Mouse (Mus musculus) testis, adult 2 months (tissue): ENCODE measurements around the gene Inpp5f. TPM values are rescaled to one million over a fixed set of nuclear protein-coding genes. Genes with fewer than 3 reads are reported as not detected.
A peak's percentile ranks its signal among the peaks of the same experiment; 100 is the strongest.
"Not testable (repeated sequence)": the region's sequence is repeated elsewhere in the genome, so short reads cannot be mapped to it uniquely, and the experiment has no call there.

Experiments used
- H3K27ac ChIP-seq: fragments of 200-500 bp; 2 replicates; pipeline ENCODE4 v1.5.1; 2012; ENCODE audit warnings: low read depth, low read length; ENCODE audit not compliant: control insufficient read depth, insufficient read depth
- H3K27me3 ChIP-seq: fragments of 200-500 bp; 2 replicates; pipeline ENCODE4 v1.6.1; 2012; ENCODE audit warnings: mild to moderate bottlenecking, low read length, moderate library complexity; ENCODE audit not compliant: control insufficient read depth, insufficient read depth
- H3K36me3 ChIP-seq: fragments of 200-500 bp; 2 replicates; pipeline ENCODE4 v1.6.1; 2012; ENCODE audit warnings: mild to moderate bottlenecking, low read length; ENCODE audit not compliant: control insufficient read depth, insufficient read depth
- H3K4me1 ChIP-seq: fragments of 200-500 bp; 2 replicates; pipeline ENCODE4 v1.6.1; 2012; ENCODE audit warnings: low read length; ENCODE audit not compliant: control insufficient read depth, insufficient read depth
- H3K4me3 ChIP-seq: fragments of 200-500 bp; 2 replicates; pipeline ENCODE4 v1.5.1; 2012; ENCODE audit warnings: low read depth, mild to moderate bottlenecking, low read length, moderate library complexity, mixed read lengths; ENCODE audit not compliant: control insufficient read depth
- CTCF ChIP-seq: fragments of 200-500 bp; IDR thresholded peaks from 2 replicates; pipeline ENCODE4 v1.5.1; 2012; ENCODE audit warnings: low read depth, mild to moderate bottlenecking, inconsistent platforms, low read length, moderate library complexity; ENCODE audit not compliant: control insufficient read depth, insufficient read depth, insufficient replicate concordance
- POLR2A ChIP-seq: fragments of 200-500 bp; IDR thresholded peaks from 2 replicates; pipeline ENCODE4 v1.6.1; 2012; ENCODE audit warnings: low read depth, mild to moderate bottlenecking, inconsistent platforms, low read length, moderate library complexity; ENCODE audit not compliant: control insufficient read depth
- polyA plus RNA-seq: library from polyadenylated mRNA; depleted of rRNA; stranded (reverse); fragments of >200 nt; gene quantifications from 2 replicates; pipeline ENCODE4 v1.2.3, GENCODE M21; 2012

Inpp5f gene
- polyA plus RNA-seq, 1 experiment: 1.5 TPM

DNA sequence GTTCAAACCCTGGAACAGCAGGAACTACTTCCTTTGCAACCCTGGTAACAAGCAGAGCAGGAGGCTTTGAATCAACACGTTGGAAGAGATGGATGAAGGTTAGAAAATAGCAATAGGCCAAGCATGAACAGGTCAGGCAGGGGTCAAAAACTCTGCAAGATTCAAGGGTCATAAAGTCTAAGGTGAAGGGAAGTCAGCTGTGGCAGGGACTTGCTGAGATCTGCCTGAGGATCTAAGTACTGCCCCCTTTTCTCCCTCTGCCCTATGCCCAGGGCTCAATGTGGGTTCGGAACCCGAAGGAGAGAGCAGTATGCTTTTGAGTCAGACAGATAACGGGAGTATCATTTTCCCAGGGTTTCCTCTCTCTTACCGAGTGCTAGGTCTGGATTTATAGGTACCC, 9.3 kb upstream of the Inpp5f start:
- TF ChIP-seq CTCF (no peak), POLR2A (no peak)
- no peak overlapping the region for H3K27ac ChIP-seq

GRCm38 (mm10) chr7:128609936-128610335, 1.2 kb upstream of the Inpp5f start:
- not testable (repeated sequence) for H3K36me3 ChIP-seq, H3K27ac ChIP-seq, H3K4me3 ChIP-seq, H3K4me1 ChIP-seq, H3K27me3 ChIP-seq

More for the DNA sequence above, 9.3 kb upstream of the Inpp5f start:
- Histone ChIP-seq H3K36me3 (no peaks in the 10 kb centered on the region), H3K4me1 (no peaks in the 10 kb centered on the region), H3K4me3 (no peak overlapping the region), H3K27me3 (no peaks in the 10 kb centered on the region)

- Histone ChIP-seq H3K4me1 (peaks cover 6% of the 10 kb centered on the region), H3K4me3 (peak overlapping the region; percentile 73), H3K27ac (peak overlapping the region; percentile 22; the same call in 1 of the 2 replicates), H3K36me3 (no peaks in the 10 kb centered on the region), H3K27me3 (no peaks in the 10 kb centered on the region)
- no peak for TF ChIP-seq POLR2A
- TF ChIP-seq CTCF: no peak
Measured at GRCm38 (mm10) chr7:128610490-128610889, 638 bp upstream of the Inpp5f start.

DNA sequence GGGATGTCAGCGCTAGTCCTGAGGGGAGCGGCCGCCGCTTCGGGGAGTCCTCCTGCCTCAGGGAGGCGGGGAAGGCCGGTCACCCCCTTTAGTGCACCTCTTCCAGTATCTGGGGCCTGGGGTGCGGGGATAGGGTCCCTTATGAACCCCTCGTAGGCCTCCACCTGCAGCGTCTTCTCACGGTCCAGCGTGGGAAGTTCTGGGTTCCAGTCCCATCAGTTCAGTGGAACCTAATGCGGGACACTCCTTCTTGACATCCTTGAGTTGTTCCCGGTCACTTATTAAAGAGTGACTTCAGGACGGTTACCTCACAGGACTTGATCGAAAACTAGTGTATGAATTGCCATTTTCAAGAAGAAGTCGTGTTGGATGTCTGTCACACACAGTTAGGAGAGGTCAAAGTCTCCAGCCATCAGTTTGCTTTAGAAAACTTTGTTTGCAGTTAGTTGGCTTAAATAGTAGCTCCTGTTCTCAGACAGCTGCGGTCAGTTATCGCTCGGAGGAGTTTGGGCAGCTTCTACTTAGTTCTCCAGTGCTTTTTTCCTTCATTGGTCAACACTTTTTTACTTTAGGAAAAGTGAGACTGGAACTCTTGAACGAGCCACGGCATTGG, 777 bp downstream of the Inpp5f start:
- H3K27ac ChIP-seq: peak overlapping the region; percentile 50; the same call in 1 of the 2 replicates
- no peaks in the 10 kb centered on the region for H3K36me3 ChIP-seq
- peak overlapping the region; percentile 87 for H3K4me3 ChIP-seq
- no peaks in the 10 kb centered on the region for H3K27me3 ChIP-seq
- peaks cover 6% of the 10 kb centered on the region for H3K4me1 ChIP-seq
- TF ChIP-seq POLR2A (no peak), CTCF (no peak)

GRCm38 (mm10) chr7:128612521-128613181, 1.5 kb downstream of the Inpp5f start:
- TF ChIP-seq CTCF (no peak), POLR2A (no peak)
- Histone ChIP-seq H3K27me3 (no peaks in the 10 kb centered on the region), H3K27ac (no peak overlapping the region), H3K4me1 (peaks cover 6% of the 10 kb centered on the region), H3K36me3 (no peaks in the 10 kb centered on the region), H3K4me3 (peak overlapping the region; percentile 6; the same call in 1 of the 2 replicates)

DNA sequence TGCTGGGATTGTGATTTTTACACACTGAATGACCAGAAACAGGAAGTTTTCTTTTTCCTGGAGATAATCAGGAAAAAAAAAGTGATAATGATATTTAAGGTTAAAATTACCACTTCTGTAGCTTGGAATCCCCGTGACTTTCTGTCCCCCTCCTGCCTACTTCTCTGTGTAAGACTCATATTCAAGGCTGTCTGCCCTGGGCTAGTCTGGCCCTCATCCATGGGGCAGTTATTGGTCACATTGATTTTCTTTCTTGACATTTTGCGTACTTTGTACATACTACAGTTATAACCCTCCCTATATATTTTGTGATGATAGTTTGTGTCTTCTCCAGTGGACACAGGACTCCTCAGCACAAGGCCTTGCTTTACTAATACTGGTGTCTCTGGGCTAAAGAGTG, 2.5 kb downstream of the Inpp5f start:
- Histone ChIP-seq H3K4me3 (no peak overlapping the region), H3K4me1 (peaks cover 6% of the 10 kb centered on the region), H3K27ac (no peak overlapping the region), H3K36me3 (no peaks in the 10 kb centered on the region), H3K27me3 (no peaks in the 10 kb centered on the region)
- TF ChIP-seq CTCF: no peak
- TF ChIP-seq POLR2A: no peak

GRCm38 (mm10) chr7:128617587-128617986, 6.5 kb downstream of the Inpp5f start:
- H3K4me1 ChIP-seq: 0 out of 2 replicates have a peak, but pooled peaks cover 3% of the 10 kb centered on the region
- H3K4me3 ChIP-seq: no peak overlapping the region
- no peaks in the 10 kb centered on the region for H3K27me3 ChIP-seq
- no peaks in the 10 kb centered on the region for H3K36me3 ChIP-seq
- H3K27ac ChIP-seq: no peak overlapping the region
- no peak for TF ChIP-seq POLR2A
- TF ChIP-seq CTCF: no peak
